Mouse (Mus musculus) heart, adult 2 months (tissue): ENCODE results near the gene Vmn1r85.

Source experiments
- EP300 ChIP-seq: fragments of 200-500 bp; IDR thresholded peaks from 2 replicates; pipeline ENCODE4 v1.6.1; 2011; ENCODE audit warnings: low read depth, low read length, control low read depth; ENCODE audit not compliant: insufficient read depth
- POLR2A ChIP-seq: fragments of 200-500 bp; IDR thresholded peaks from 2 replicates; pipeline ENCODE4 v1.6.1; 2011; ENCODE audit warnings: mild to moderate bottlenecking, low read depth, low read length, control low read depth; ENCODE audit not compliant: insufficient read depth

- TF ChIP-seq POLR2A (no peak), EP300 (no peak)
Observed at GRCm38 (mm10) chr7:13072293-13072692, 22.7 kb downstream of the Vmn1r85 start.
